Mouse (Mus musculus): ENCODE data around the gene Ephx1. TPM values are rescaled to one million over a fixed set of nuclear protein-coding genes. Genes with fewer than 3 reads are reported as not detected.

Gene Ephx1
- polyA plus RNA-seq, 1 experiment = 60.1 TPM

GRCm38 (mm10) chr1:180956973-180957381 is 63.7 kb downstream of the Ephx1 start:
- TF ChIP-seq CTCF (IDR thresholded peaks at IDR 0.05; ENCODE audit: control insufficient read depth, insufficient read depth, insufficient replicate concordance, low read depth, low read length) (no peak), POLR2A (IDR thresholded peaks at IDR 0.05; ENCODE audit: control insufficient read depth, low read depth, low read length) (no peak)
- Histone ChIP-seq H3K27ac (ENCODE audit: control insufficient read depth, insufficient read depth, low read depth, low read length) (no peak overlapping the region), H3K36me3 (ENCODE audit: control insufficient read depth, insufficient read depth, low read length) (no peaks in the 10 kb centered on the region), H3K4me1 (ENCODE audit: control insufficient read depth, insufficient read depth, low read length) (no peaks in the 10 kb centered on the region), H3K27me3 (ENCODE audit: control insufficient read depth, insufficient read depth, low read length) (no peaks in the 10 kb centered on the region), H3K4me3 (ENCODE audit: control insufficient read depth, low read depth, low read length) (no peak overlapping the region)

- TF ChIP-seq CTCF (IDR thresholded peaks at IDR 0.05; ENCODE audit: control insufficient read depth, insufficient read depth, insufficient replicate concordance, low read depth, low read length) (no peak), POLR2A (IDR thresholded peaks at IDR 0.05; ENCODE audit: control insufficient read depth, low read depth, low read length) (no peak)
Measured at GRCm38 (mm10) chr1:180956401-180956800, 64.3 kb downstream of the Ephx1 start.

GRCm38 (mm10) chr1:180952808-180953207 is 67.9 kb downstream of the Ephx1 start:
- H3K36me3 ChIP-seq (ENCODE audit: control insufficient read depth, insufficient read depth, low read length) = no peaks in the 10 kb centered on the region
- H3K27ac ChIP-seq (ENCODE audit: control insufficient read depth, insufficient read depth, low read depth, low read length) = no peak overlapping the region
- TF ChIP-seq CTCF (IDR thresholded peaks at IDR 0.05; ENCODE audit: control insufficient read depth, insufficient read depth, insufficient replicate concordance, low read depth, low read length) (no peak), POLR2A (IDR thresholded peaks at IDR 0.05; ENCODE audit: control insufficient read depth, low read depth, low read length) (no peak)
- no peaks in the 10 kb centered on the region for H3K27me3 ChIP-seq (ENCODE audit: control insufficient read depth, insufficient read depth, low read length)
- H3K4me3 ChIP-seq (ENCODE audit: control insufficient read depth, low read depth, low read length) = no peak overlapping the region
- no peaks in the 10 kb centered on the region for H3K4me1 ChIP-seq (ENCODE audit: control insufficient read depth, insufficient read depth, low read length)

More at GRCm38 (mm10) chr1:180956401-180956800, 64.3 kb downstream of the Ephx1 start:
- Histone ChIP-seq H3K4me1 (ENCODE audit: control insufficient read depth, insufficient read depth, low read length) (no peaks in the 10 kb centered on the region), H3K36me3 (ENCODE audit: control insufficient read depth, insufficient read depth, low read length) (no peaks in the 10 kb centered on the region), H3K4me3 (ENCODE audit: control insufficient read depth, low read depth, low read length) (no peak overlapping the region), H3K27me3 (ENCODE audit: control insufficient read depth, insufficient read depth, low read length) (no peaks in the 10 kb centered on the region), H3K27ac (ENCODE audit: control insufficient read depth, insufficient read depth, low read depth, low read length) (no peak overlapping the region)

- H3K36me3 ChIP-seq (ENCODE audit: control insufficient read depth, insufficient read depth, low read length) = no peaks in the 10 kb centered on the region
- TF ChIP-seq CTCF (IDR thresholded peaks at IDR 0.05; ENCODE audit: control insufficient read depth, insufficient read depth, insufficient replicate concordance, low read depth, low read length) = no peak
- TF ChIP-seq POLR2A (IDR thresholded peaks at IDR 0.05; ENCODE audit: control insufficient read depth, low read depth, low read length) = no peak
- no peaks in the 10 kb centered on the region for H3K4me1 ChIP-seq (ENCODE audit: control insufficient read depth, insufficient read depth, low read length)
- H3K27ac ChIP-seq (ENCODE audit: control insufficient read depth, insufficient read depth, low read depth, low read length) = no peak overlapping the region
- H3K27me3 ChIP-seq (ENCODE audit: control insufficient read depth, insufficient read depth, low read length) = no peaks in the 10 kb centered on the region
- H3K4me3 ChIP-seq (ENCODE audit: control insufficient read depth, low read depth, low read length) = no peak overlapping the region
Measured at GRCm38 (mm10) chr1:180952085-180952746, 68.5 kb downstream of the Ephx1 start.

GRCm38 (mm10) chr1:180946448-180946847 is 74.3 kb downstream of the Ephx1 start:
- Histone ChIP-seq H3K4me3 (ENCODE audit: control insufficient read depth, low read depth, low read length) (no peak overlapping the region), H3K27ac (ENCODE audit: control insufficient read depth, insufficient read depth, low read depth, low read length) (no peak overlapping the region), H3K36me3 (ENCODE audit: control insufficient read depth, insufficient read depth, low read length) (no peaks in the 10 kb centered on the region), H3K27me3 (ENCODE audit: control insufficient read depth, insufficient read depth, low read length) (no peaks in the 10 kb centered on the region), H3K4me1 (ENCODE audit: control insufficient read depth, insufficient read depth, low read length) (peaks cover 7% of the 10 kb centered on the region)
- TF ChIP-seq POLR2A (IDR thresholded peaks at IDR 0.05; ENCODE audit: control insufficient read depth, low read depth, low read length) = no peak
- no peak for TF ChIP-seq CTCF (IDR thresholded peaks at IDR 0.05; ENCODE audit: control insufficient read depth, insufficient read depth, insufficient replicate concordance, low read depth, low read length)

GRCm38 (mm10) chr1:180945001-180945980 is 75.4 kb downstream of the Ephx1 start:
- H3K4me3 ChIP-seq (ENCODE audit: control insufficient read depth, low read depth, low read length) = no peak overlapping the region
- TF ChIP-seq CTCF (IDR thresholded peaks at IDR 0.05; ENCODE audit: control insufficient read depth, insufficient read depth, insufficient replicate concordance, low read depth, low read length) (no peak), POLR2A (IDR thresholded peaks at IDR 0.05; ENCODE audit: control insufficient read depth, low read depth, low read length) (no peak)
- H3K4me1 ChIP-seq (ENCODE audit: control insufficient read depth, insufficient read depth, low read length) = peaks cover 7% of the 10 kb centered on the region
- no peaks in the 10 kb centered on the region for H3K36me3 ChIP-seq (ENCODE audit: control insufficient read depth, insufficient read depth, low read length)
- H3K27me3 ChIP-seq (ENCODE audit: control insufficient read depth, insufficient read depth, low read length) = no peaks in the 10 kb centered on the region
- no peak overlapping the region for H3K27ac ChIP-seq (ENCODE audit: control insufficient read depth, insufficient read depth, low read depth, low read length)

GRCm38 (mm10) chr1:180944553-180944952 is 76.2 kb downstream of the Ephx1 start:
- Histone ChIP-seq H3K4me3 (ENCODE audit: control insufficient read depth, low read depth, low read length) (no peak overlapping the region), H3K36me3 (ENCODE audit: control insufficient read depth, insufficient read depth, low read length) (no peaks in the 10 kb centered on the region), H3K4me1 (ENCODE audit: control insufficient read depth, insufficient read depth, low read length) (peaks cover 7% of the 10 kb centered on the region), H3K27me3 (ENCODE audit: control insufficient read depth, insufficient read depth, low read length) (no peaks in the 10 kb centered on the region), H3K27ac (ENCODE audit: control insufficient read depth, insufficient read depth, low read depth, low read length) (no peak overlapping the region)
- TF ChIP-seq POLR2A (IDR thresholded peaks at IDR 0.05; ENCODE audit: control insufficient read depth, low read depth, low read length) = no peak
- no peak for TF ChIP-seq CTCF (IDR thresholded peaks at IDR 0.05; ENCODE audit: control insufficient read depth, insufficient read depth, insufficient replicate concordance, low read depth, low read length)
